Mouse (Mus musculus) stomach, embryonic 16.5 days (tissue): Measurements from ENCODE around the gene Dhx32. TPM values are rescaled to one million over a fixed set of nuclear protein-coding genes. Genes with fewer than 3 reads are reported as not detected.

ENCODE experiments used
- ATAC-seq: fragments of 200-750 bp; cut with Nextera tagmentation; 2 replicates; pipeline ENCODE4 v1.8.0; 2017; ENCODE audit warnings: moderate number of reproducible peaks, moderate TSS enrichment; ENCODE audit not compliant: insufficient read depth, low FRiP score
- H3K27ac ChIP-seq: fragments of 300-500 bp; sonication (generic); 2 replicates; pipeline ENCODE4 v1.5.1; 2014; ENCODE audit warnings: low read length
- H3K27me3 ChIP-seq: fragments of 300-500 bp; sonication (generic); 2 replicates; pipeline ENCODE4 v1.6.1; 2014; ENCODE audit warnings: low read length, control low read depth, mixed read lengths; ENCODE audit not compliant: control insufficient read depth, insufficient read depth
- H3K36me3 ChIP-seq: fragments of 300-500 bp; sonication (generic); 2 replicates; pipeline ENCODE4 v1.6.1; 2014; ENCODE audit warnings: low read length; ENCODE audit not compliant: control insufficient read depth, insufficient read depth
- H3K4me1 ChIP-seq: fragments of 300-500 bp; sonication (generic); 2 replicates; pipeline ENCODE4 v1.6.1; 2014; ENCODE audit warnings: low read length, control low read depth, mixed read lengths; ENCODE audit not compliant: control insufficient read depth, insufficient read depth
- H3K4me2 ChIP-seq: fragments of 300-500 bp; sonication (generic); 2 replicates; pipeline ENCODE4 v1.6.1; 2014; ENCODE audit warnings: low read depth, low read length, mixed read lengths
- H3K4me3 ChIP-seq: fragments of 300-500 bp; sonication (generic); replicated peaks from 2 replicates; pipeline ENCODE4 v1.5.1; 2014; ENCODE audit warnings: mild to moderate bottlenecking, low read length
- H3K9ac ChIP-seq: fragments of 300-500 bp; sonication (generic); 2 replicates; pipeline ENCODE4 v1.6.1; 2014; ENCODE audit warnings: low read length
- H3K9me3 ChIP-seq: fragments of 300-500 bp; sonication (generic); replicated peaks from 2 replicates; pipeline ENCODE4 v1.6.1; 2016; ENCODE audit warnings: low read length, control low read depth; ENCODE audit not compliant: control insufficient read depth
- WGBS: fragments of 180-500 bp; shearing (Covaris S2); extraction: QIAGEN DNeasy Blood & Tissue Kit; methylation state at CpG from one replicate; pipeline ENCODE4 v1.1.7; 2014; 5-methylcytosine and 5-hydroxymethylcytosine counted together
- polyA plus RNA-seq: library from polyadenylated mRNA; unstranded; fragments of >200 nt; fragmentation: Nextera tagmentation; extraction: Ambion mirVana; gene quantifications from 2 replicates; pipeline ENCODE4 v1.2.1, GENCODE M21; 2015

Gene Dhx32
- polyA plus RNA-seq, 1 experiment from 2014 or later: 46.8 TPM

- WGBS: 65% methylated on average over 5 of the region's 5 CpGs
- ATAC-seq: no peak
- Histone ChIP-seq H3K27me3 (no peaks in the 10 kb centered on the region), H3K4me3 (no peak overlapping the region), H3K36me3 (no peaks in the 10 kb centered on the region), H3K4me1 (no peaks in the 10 kb centered on the region), H3K9ac (no peak overlapping the region), H3K9me3 (no peaks in the 10 kb centered on the region), H3K4me2 (no peak overlapping the region), H3K27ac (no peak overlapping the region)
These were observed 17.4 kb upstream of the Dhx32 start for GRCm38 (mm10) chr7:133799928-133800327.

- Histone ChIP-seq H3K4me1 (0 out of 2 replicates have a peak, but pooled peaks cover 12% of the 10 kb centered on the region), H3K36me3 (no peaks in the 10 kb centered on the region), H3K4me3 (no peak overlapping the region), H3K27me3 (no peaks in the 10 kb centered on the region), H3K9ac (no peak overlapping the region), H3K9me3 (no peaks in the 10 kb centered on the region), H3K4me2 (no peak overlapping the region), H3K27ac (peak overlapping the region; percentile 8)
- ATAC-seq: peak; percentile 87; the same call in 1 of the 2 replicates
- whole genome bisulfite sequencing: 58% methylated on average over 2 of the region's 2 CpGs
These were observed 12.2 kb upstream of the Dhx32 start for GRCm38 (mm10) chr7:133794720-133795119.

GRCm38 (mm10) chr7:133793248-133794131, 11.0 kb upstream of the Dhx32 start:
- Histone ChIP-seq H3K9ac (no peak overlapping the region), H3K27me3 (no peaks in the 10 kb centered on the region), H3K27ac (peak overlapping the region; percentile 50; the same call in 1 of the 2 replicates), H3K9me3 (no peaks in the 10 kb centered on the region), H3K4me1 (0 out of 2 replicates have a peak, but pooled peaks cover 12% of the 10 kb centered on the region), H3K4me2 (no peak overlapping the region), H3K36me3 (no peaks in the 10 kb centered on the region), H3K4me3 (no peak overlapping the region)
- ATAC-seq: no peak
- WGBS: 54% methylated on average over 10 of the region's 10 CpGs

GRCm38 (mm10) chr7:133792771-133793170, 10.2 kb upstream of the Dhx32 start:
- Histone ChIP-seq H3K9me3 (no peaks in the 10 kb centered on the region), H3K4me3 (no peak overlapping the region)
- no peak for ATAC-seq

GRCm38 (mm10) chr7:133790608-133791229, 8.2 kb upstream of the Dhx32 start:
- no peak overlapping the region for H3K27ac ChIP-seq
- WGBS: 79% methylated on average over 4 of the region's 4 CpGs
- ATAC-seq: no peak

More at GRCm38 (mm10) chr7:133792771-133793170, 10.2 kb upstream of the Dhx32 start:
- H3K27me3 ChIP-seq: no peaks in the 10 kb centered on the region
- H3K9ac ChIP-seq: no peak overlapping the region
- 30% methylated on average over 1 of the region's 1 CpGs for WGBS
- H3K4me1 ChIP-seq: 0 out of 2 replicates have a peak, but pooled peaks cover 12% of the 10 kb centered on the region
- no peak overlapping the region for H3K4me2 ChIP-seq
- H3K27ac ChIP-seq: no peak overlapping the region
- H3K36me3 ChIP-seq: no peaks in the 10 kb centered on the region

GRCm38 (mm10) chr7:133790171-133790570, 7.6 kb upstream of the Dhx32 start:
- H3K9ac ChIP-seq: no peak overlapping the region
- no peaks in the 10 kb centered on the region for H3K36me3 ChIP-seq
- H3K4me3 ChIP-seq: no peak overlapping the region
- ATAC-seq: no peak
- H3K4me1 ChIP-seq: 0 out of 2 replicates have a peak, but pooled peaks cover 12% of the 10 kb centered on the region
- no peaks in the 10 kb centered on the region for H3K27me3 ChIP-seq
- H3K27ac ChIP-seq: no peak overlapping the region
- WGBS: 83% methylated on average over 4 of the region's 4 CpGs
- H3K9me3 ChIP-seq: no peaks in the 10 kb centered on the region
- H3K4me2 ChIP-seq: no peak overlapping the region

More at GRCm38 (mm10) chr7:133790608-133791229, 8.2 kb upstream of the Dhx32 start:
- Histone ChIP-seq H3K9me3 (no peaks in the 10 kb centered on the region), H3K36me3 (no peaks in the 10 kb centered on the region), H3K27me3 (no peaks in the 10 kb centered on the region), H3K4me1 (0 out of 2 replicates have a peak, but pooled peaks cover 12% of the 10 kb centered on the region), H3K4me3 (no peak overlapping the region), H3K9ac (no peak overlapping the region), H3K4me2 (no peak overlapping the region)

GRCm38 (mm10) chr7:133788147-133788546, 5.6 kb upstream of the Dhx32 start:
- no peak overlapping the region for H3K4me3 ChIP-seq
- ATAC-seq: no peak
- H3K36me3 ChIP-seq: no peaks in the 10 kb centered on the region
- no peaks in the 10 kb centered on the region for H3K27me3 ChIP-seq
- no peaks in the 10 kb centered on the region for H3K9me3 ChIP-seq
- no peaks in the 10 kb centered on the region for H3K4me1 ChIP-seq
- H3K27ac ChIP-seq: no peak overlapping the region
- WGBS: 75% methylated on average over 3 of the region's 3 CpGs
- H3K4me2 ChIP-seq: no peak overlapping the region
- no peak overlapping the region for H3K9ac ChIP-seq

- no peaks in the 10 kb centered on the region for H3K36me3 ChIP-seq
- no peak overlapping the region for H3K9ac ChIP-seq
- no peak overlapping the region for H3K4me2 ChIP-seq
- H3K9me3 ChIP-seq: no peaks in the 10 kb centered on the region
- H3K27me3 ChIP-seq: no peaks in the 10 kb centered on the region
- H3K4me3 ChIP-seq: no peak overlapping the region
- ATAC-seq: no peak
- H3K27ac ChIP-seq: no peak overlapping the region
- H3K4me1 ChIP-seq: peaks cover 3% of the 10 kb centered on the region; the same call in 1 of the 2 replicates
- WGBS: 72% methylated on average over 6 of the region's 6 CpGs
These were observed 5.0 kb upstream of the Dhx32 start for GRCm38 (mm10) chr7:133787571-133787970.

GRCm38 (mm10) chr7:133781991-133782390, 535 bp downstream of the Dhx32 start:
- Histone ChIP-seq H3K27me3 (no peaks in the 10 kb centered on the region), H3K9ac (peak overlapping the region; percentile 51; the same call in 1 of the 2 replicates), H3K4me1 (peaks cover 6% of the 10 kb centered on the region; the same call in 1 of the 2 replicates), H3K4me2 (peak overlapping the region; percentile 44), H3K4me3 (peak overlapping the region; percentile 35), H3K9me3 (no peaks in the 10 kb centered on the region), H3K36me3 (no peaks in the 10 kb centered on the region), H3K27ac (peak overlapping the region; percentile 98)
- 47% methylated on average over 6 of the region's 6 CpGs for WGBS
- ATAC-seq: no peak
